Mouse (Mus musculus) intestine, embryonic 14.5 days (tissue): ENCODE results near the gene Amotl2. TPM values are rescaled to one million over a fixed set of nuclear protein-coding genes. Genes with fewer than 3 reads are reported as not detected.

Source experiments
- ATAC-seq: fragments of 200-750 bp; cut with Nextera tagmentation; replicated peaks from 2 replicates; pipeline ENCODE4 v1.8.0; 2017; ENCODE audit warnings: low read depth, moderate number of reproducible peaks, moderate TSS enrichment, moderate library complexity; ENCODE audit not compliant: low FRiP score, low TSS enrichment
- DNase-seq: peaks from one replicate; pipeline ENCODE4 v3.0.0-alpha.2; 2018; ENCODE audit warnings: low spot score
- H3K27ac ChIP-seq: fragments of 300-500 bp; sonication (generic); 2 replicates; pipeline ENCODE4 v1.5.1; 2014; ENCODE audit warnings: low read depth, mild to moderate bottlenecking, control low read depth
- H3K27me3 ChIP-seq: fragments of 300-500 bp; sonication (generic); replicated peaks from 2 replicates; pipeline ENCODE4 v1.6.1; 2014; ENCODE audit warnings: low read length, control low read depth; ENCODE audit not compliant: control insufficient read depth, insufficient read depth
- H3K36me3 ChIP-seq: fragments of 300-500 bp; sonication (generic); 2 replicates; pipeline ENCODE4 v1.6.1; 2014; ENCODE audit warnings: low read length, control low read depth; ENCODE audit not compliant: control insufficient read depth, insufficient read depth
- H3K4me1 ChIP-seq: fragments of 300-500 bp; sonication (generic); replicated peaks from 2 replicates; pipeline ENCODE4 v1.6.1; 2014; ENCODE audit warnings: low read length, control low read depth, mixed read lengths; ENCODE audit not compliant: control insufficient read depth, insufficient read depth
- H3K4me2 ChIP-seq: fragments of 300-500 bp; sonication (generic); 2 replicates; pipeline ENCODE4 v1.6.1; 2014; ENCODE audit warnings: low read length
- H3K4me3 ChIP-seq: fragments of 300-500 bp; sonication (generic); 2 replicates; pipeline ENCODE4 v1.5.1; 2014; ENCODE audit warnings: low read depth, low read length, control low read depth, mixed read lengths
- H3K9ac ChIP-seq: fragments of 300-500 bp; sonication (generic); 2 replicates; pipeline ENCODE4 v1.6.1; 2014; ENCODE audit warnings: mild to moderate bottlenecking, low read length
- H3K9me3 ChIP-seq: fragments of 300-500 bp; sonication (generic); 2 replicates; pipeline ENCODE4 v1.6.1; 2016; ENCODE audit warnings: low read length, control low read depth; ENCODE audit not compliant: control insufficient read depth
- WGBS: fragments of 180-500 bp; shearing (Covaris S2); extraction: QIAGEN DNeasy Blood & Tissue Kit; methylation state at CpG from one replicate; pipeline ENCODE4 v1.1.7; 2014; 5-methylcytosine and 5-hydroxymethylcytosine counted together
- polyA plus RNA-seq: library from polyadenylated mRNA; unstranded; fragments of >200 nt; fragmentation: Nextera tagmentation; extraction: Ambion mirVana; gene quantifications from 2 replicates; pipeline ENCODE4 v1.2.1, GENCODE M21; 2014

Amotl2 gene
- polyA plus RNA-seq, 1 experiment from 2014 or later: 33.6 TPM

- no peaks in the 10 kb centered on the region for H3K27me3 ChIP-seq
- ATAC-seq (no peak), DNase-seq (no peak)
- peak overlapping the region; percentile 11 for H3K9ac ChIP-seq
- H3K4me1 ChIP-seq: peaks cover 78% of the 10 kb centered on the region
- 22% methylated on average over 9 of the region's 9 CpGs for WGBS
- H3K36me3 ChIP-seq: peaks cover 66% of the 10 kb centered on the region
- no peaks in the 10 kb centered on the region for H3K9me3 ChIP-seq
- peak overlapping the region; percentile 89 for H3K4me2 ChIP-seq
- H3K27ac ChIP-seq: peak overlapping the region; percentile 47; the same call in 1 of the 2 replicates
- H3K4me3 ChIP-seq: peak overlapping the region; percentile 94
Measured at GRCm38 (mm10) chr9:102722071-102722561, 5.6 kb downstream of the Amotl2 start.

DNA sequence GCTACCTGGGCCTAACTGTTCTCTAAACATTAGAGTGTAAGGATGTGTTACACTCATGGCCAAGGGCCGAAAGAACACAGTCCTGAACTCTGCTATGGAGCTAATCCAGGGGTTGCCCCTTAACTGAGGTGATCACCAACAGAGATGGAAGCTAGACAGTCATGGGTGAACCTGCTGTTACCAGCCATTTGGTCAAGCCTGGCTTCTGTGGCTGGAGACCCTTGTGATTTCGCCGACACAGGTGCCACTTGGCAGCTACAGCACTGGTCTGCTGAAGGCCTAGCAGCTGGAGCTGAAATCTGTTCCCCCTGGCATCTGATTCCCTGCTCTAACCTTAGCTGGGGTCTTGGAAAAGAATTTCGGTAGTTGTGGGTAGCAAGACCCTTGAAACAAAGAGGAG lies 6.3 kb downstream of the Amotl2 start:
- no peak for DNase-seq
- Histone ChIP-seq H3K4me2 (peak overlapping the region; percentile 89), H3K36me3 (peaks cover 72% of the 10 kb centered on the region), H3K4me3 (no peak overlapping the region), H3K4me1 (peaks cover 81% of the 10 kb centered on the region), H3K27me3 (no peaks in the 10 kb centered on the region), H3K9me3 (no peaks in the 10 kb centered on the region), H3K27ac (no peak overlapping the region), H3K9ac (no peak overlapping the region)
- 84% methylated on average over 4 of the region's 4 CpGs for WGBS
- ATAC-seq: no peak

DNA sequence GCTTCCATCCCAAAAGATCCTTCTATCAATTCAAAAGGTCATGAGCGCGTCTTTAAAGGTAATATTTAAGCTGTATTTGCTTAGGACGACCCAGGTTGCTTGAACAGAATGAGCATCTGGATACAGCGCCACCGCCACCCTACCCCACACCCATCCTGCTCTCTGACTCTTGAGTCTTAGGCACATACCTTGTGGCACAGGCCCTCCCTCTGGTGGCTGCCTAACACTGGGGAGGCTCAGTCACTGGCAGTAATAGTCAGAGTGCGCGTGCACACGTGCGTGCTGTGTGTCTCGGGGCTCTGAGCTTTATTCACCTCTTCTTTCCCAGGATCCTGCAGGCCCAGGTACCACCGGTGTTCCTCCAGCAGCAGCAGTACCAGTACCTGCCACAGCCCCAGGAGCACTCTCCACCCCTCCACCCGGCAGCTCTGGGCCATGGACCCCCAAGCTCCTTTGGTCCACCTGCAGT lies 6.8 kb downstream of the Amotl2 start:
- no peak for ATAC-seq
- no peaks in the 10 kb centered on the region for H3K27me3 ChIP-seq
- no peak overlapping the region for H3K4me2 ChIP-seq
- peaks cover 78% of the 10 kb centered on the region for H3K36me3 ChIP-seq
- H3K4me3 ChIP-seq: no peak overlapping the region
- no peak overlapping the region for H3K27ac ChIP-seq
- DNase-seq: no peak
- H3K9ac ChIP-seq: no peak overlapping the region
- WGBS: 83% methylated on average over 12 of the region's 12 CpGs
- H3K4me1 ChIP-seq: peaks cover 81% of the 10 kb centered on the region
- no peaks in the 10 kb centered on the region for H3K9me3 ChIP-seq

- H3K4me2 ChIP-seq: no peak overlapping the region
- WGBS: 27% methylated on average over 4 of the region's 4 CpGs
- H3K4me1 ChIP-seq: peaks cover 81% of the 10 kb centered on the region
- H3K4me3 ChIP-seq: no peak overlapping the region
- peak; percentile 12; the same call in 1 of the 2 replicates for ATAC-seq
- no peak overlapping the region for H3K9ac ChIP-seq
- peaks cover 85% of the 10 kb centered on the region for H3K36me3 ChIP-seq
- H3K27ac ChIP-seq: peak overlapping the region; percentile 40; the same call in 1 of the 2 replicates
- DNase-seq: no peak
- no peaks in the 10 kb centered on the region for H3K27me3 ChIP-seq
- no peaks in the 10 kb centered on the region for H3K9me3 ChIP-seq
Measured at GRCm38 (mm10) chr9:102723990-102724461, 7.6 kb downstream of the Amotl2 start.

- ATAC-seq (no peak), DNase-seq (no peak)
- peaks cover 72% of the 10 kb centered on the region for H3K4me1 ChIP-seq
- H3K4me3 ChIP-seq: no peak overlapping the region
- no peak overlapping the region for H3K4me2 ChIP-seq
- H3K9ac ChIP-seq: no peak overlapping the region
- no peaks in the 10 kb centered on the region for H3K9me3 ChIP-seq
- H3K27me3 ChIP-seq: no peaks in the 10 kb centered on the region
- H3K36me3 ChIP-seq: peaks cover 94% of the 10 kb centered on the region
- WGBS: 79% methylated on average over 7 of the region's 7 CpGs
- peak overlapping the region; percentile 40 for H3K27ac ChIP-seq
Measured at GRCm38 (mm10) chr9:102724942-102725341, 8.5 kb downstream of the Amotl2 start.

DNA sequence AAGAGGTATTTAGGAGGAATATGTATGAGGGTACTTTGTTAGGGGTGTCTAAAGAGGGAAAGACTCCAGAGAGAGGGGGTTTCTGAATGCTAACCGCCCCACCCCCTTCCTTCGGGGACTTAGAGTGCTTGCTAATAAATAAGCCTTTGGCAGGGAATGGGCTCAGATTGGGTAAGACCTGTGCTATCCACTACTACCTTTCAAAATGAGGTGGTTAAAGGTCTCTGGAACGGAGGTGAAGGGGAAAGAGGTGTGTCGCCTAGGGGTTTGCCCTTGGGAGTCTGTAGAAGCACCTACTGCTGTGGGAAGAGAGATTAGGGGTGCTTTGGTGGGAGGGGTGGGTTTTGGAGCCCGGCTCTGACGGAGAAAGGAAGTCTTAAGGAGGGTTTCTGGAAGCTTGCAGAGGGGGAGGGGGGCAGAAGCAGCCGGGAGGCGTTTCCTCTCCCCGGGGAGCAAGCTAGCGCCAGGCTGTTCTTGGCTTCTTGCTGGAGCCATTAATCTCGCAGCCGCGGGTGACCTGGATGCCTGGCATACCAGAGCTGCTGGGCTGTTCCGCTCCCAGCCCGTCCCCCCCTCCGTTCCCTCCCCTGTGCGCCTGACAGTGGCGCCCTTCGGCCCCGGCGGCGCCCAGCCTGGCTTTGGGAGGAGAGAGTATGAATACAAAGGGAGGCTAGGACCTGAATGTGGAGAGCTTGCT lies 9.6 kb downstream of the Amotl2 start:
- no peaks in the 10 kb centered on the region for H3K27me3 ChIP-seq
- H3K4me3 ChIP-seq: no peak overlapping the region
- H3K27ac ChIP-seq: peak overlapping the region; percentile 55
- peaks cover 66% of the 10 kb centered on the region for H3K4me1 ChIP-seq
- peak overlapping the region; percentile 36 for H3K4me2 ChIP-seq
- H3K36me3 ChIP-seq: peaks cover 95% of the 10 kb centered on the region
- ATAC-seq (peak; percentile 76), DNase-seq (peak; percentile 93)
- H3K9ac ChIP-seq: peak overlapping the region; percentile 15; the same call in 1 of the 2 replicates
- no peaks in the 10 kb centered on the region for H3K9me3 ChIP-seq
- 2% methylated on average over 21 of the region's 22 CpGs for WGBS

DNA sequence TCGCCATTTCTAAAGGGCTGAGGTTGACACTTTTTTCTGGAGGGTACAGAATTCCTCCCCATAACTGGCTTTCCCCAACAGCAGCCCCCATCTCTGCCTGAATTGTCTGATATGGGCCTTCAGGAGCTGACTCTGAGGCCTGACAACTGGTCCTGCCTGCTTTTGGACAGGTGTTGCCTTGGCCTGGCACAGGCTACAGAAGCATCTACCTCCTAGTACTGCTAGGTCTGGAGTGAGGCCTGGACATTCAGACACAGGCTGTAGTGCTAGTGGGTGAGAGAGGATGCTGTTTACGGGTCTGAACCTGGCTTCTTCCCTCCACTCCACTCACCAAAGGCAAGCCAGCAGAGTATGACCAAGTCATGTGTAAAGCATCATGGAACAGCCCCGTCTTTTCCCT lies 10.3 kb downstream of the Amotl2 start:
- Histone ChIP-seq H3K4me1 (peaks cover 64% of the 10 kb centered on the region), H3K4me2 (peak overlapping the region; percentile 36), H3K36me3 (peaks cover 95% of the 10 kb centered on the region), H3K27ac (peak overlapping the region; percentile 55; the same call in 1 of the 2 replicates), H3K4me3 (no peak overlapping the region), H3K27me3 (no peaks in the 10 kb centered on the region), H3K9me3 (no peaks in the 10 kb centered on the region), H3K9ac (peak overlapping the region; percentile 15; the same call in 1 of the 2 replicates)
- ATAC-seq (no peak), DNase-seq (no peak)
- WGBS: 52% methylated on average over 3 of the region's 3 CpGs

DNA sequence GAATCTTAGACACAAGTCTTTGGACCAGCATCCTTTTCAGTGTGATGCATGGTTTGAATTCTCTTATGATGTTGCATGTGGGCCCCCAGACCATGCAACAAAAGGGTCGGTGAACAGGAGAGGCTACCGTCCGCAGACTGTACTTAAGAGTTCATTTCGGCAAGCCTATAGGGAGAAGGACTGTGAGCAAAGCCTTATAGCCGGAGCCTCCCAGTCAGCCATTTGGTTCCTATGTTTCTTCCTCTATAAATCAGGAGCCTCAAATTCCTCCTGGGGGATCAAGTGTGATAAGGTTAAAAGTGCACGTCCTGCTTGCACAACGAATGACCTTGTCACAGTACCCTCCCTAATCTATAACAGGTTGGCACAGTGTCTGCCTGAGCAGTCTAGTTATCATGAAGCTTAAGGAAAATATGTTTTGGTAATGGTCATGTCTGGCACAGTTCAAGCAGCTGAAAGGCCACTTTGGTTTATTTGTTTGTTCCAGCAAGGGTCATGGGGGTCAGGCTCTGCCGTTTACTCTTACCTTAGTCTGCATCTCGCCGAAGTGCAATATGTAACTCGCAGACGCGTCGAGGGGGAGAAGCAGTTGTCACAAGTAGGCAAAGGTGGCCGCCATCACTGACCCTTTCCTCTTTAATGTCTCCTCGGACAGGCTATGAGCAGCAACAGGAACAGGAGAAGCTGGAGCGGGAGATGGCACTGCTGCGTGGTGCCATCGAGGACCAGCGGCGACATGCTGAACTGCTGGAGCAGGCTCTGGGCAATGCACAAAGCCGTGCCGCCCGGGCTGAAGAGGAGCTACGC lies 11.4 kb downstream of the Amotl2 start:
- Histone ChIP-seq H3K9ac (no peak overlapping the region), H3K27ac (no peak overlapping the region), H3K4me1 (peaks cover 54% of the 10 kb centered on the region)

More for the DNA sequence above, 11.4 kb downstream of the Amotl2 start:
- 74% methylated on average over 25 of the region's 25 CpGs for WGBS
- Histone ChIP-seq H3K9me3 (no peaks in the 10 kb centered on the region), H3K4me2 (no peak overlapping the region), H3K4me3 (no peak overlapping the region), H3K27me3 (no peaks in the 10 kb centered on the region), H3K36me3 (peaks cover 95% of the 10 kb centered on the region)
- ATAC-seq (no peak), DNase-seq (no peak)
